Mouse (Mus musculus) urinary bladder, postnatal 14 days (tissue): ENCODE data around the gene Slc5a3.
"Not testable (repeated sequence)": the region's sequence is repeated elsewhere in the genome, so short reads cannot be mapped to it uniquely, and the experiment has no call there.

Source experiments
- DNase-seq: peaks from one replicate; pipeline ENCODE4 v3.0.0; 2021; ENCODE audit warnings: low spot score

The Slc5a3 gene

DNA sequence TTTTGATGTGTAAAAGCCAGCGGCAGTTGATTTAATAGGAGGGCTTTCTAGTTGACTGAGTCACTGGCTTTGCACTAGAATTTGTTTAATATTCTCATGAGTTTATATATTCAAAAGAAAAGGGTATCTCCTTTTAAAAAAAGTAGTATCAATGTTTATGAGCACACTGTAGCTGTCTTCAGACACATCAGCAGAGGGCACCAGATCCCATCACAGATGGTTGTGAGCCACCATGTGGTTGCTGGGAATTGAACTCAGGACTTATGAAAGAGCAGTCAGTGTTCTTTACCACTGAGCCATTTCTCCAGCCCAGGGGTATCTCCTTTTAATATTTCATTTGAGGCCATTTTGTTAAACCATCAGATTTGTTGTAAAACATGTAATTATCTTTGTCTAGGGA lies 4.7 kb downstream of the Slc5a3 start:
- DNase-seq, result no peak

DNA sequence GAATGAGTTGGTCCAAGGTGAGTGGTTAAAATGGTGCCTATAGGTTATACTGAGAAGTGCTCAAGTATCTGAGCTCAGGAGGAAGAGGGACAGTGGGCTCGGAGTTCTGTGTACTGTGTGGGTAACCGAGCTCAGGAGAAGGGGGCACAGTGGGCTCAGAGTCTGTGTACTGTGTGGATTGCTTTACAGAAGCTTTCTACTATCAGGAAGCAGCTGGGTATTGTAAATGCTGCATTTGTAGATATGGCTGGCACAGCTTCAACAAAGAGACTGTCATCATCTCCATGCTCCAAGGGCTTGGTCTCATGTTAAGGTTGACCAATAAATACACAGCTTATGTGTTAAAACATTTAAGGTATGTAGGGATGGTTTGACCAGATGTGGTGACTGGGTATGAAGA lies 6.7 kb downstream of the Slc5a3 start:
- DNase-seq, result no peak

DNA sequence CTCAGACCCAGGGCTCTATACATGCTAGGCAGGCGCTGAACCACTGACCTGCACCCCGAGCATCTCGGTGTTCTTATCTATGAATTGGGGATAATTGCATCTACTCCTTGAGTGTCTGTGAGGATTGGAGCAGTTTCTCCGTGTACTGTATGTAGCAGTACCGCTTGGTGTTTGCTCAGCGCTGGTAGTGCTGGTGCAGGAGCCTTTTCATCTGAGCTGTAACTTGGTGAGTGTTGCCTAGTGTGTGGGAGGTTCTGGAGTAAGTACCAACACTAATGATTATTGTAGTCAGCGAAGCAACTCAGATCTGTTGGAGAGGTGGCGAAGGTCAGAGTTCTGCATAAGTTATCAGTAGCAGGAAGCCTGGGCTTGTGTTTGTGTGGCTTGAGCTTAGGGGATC lies 12.2 kb downstream of the Slc5a3 start:
- DNase-seq, result no peak

DNA sequence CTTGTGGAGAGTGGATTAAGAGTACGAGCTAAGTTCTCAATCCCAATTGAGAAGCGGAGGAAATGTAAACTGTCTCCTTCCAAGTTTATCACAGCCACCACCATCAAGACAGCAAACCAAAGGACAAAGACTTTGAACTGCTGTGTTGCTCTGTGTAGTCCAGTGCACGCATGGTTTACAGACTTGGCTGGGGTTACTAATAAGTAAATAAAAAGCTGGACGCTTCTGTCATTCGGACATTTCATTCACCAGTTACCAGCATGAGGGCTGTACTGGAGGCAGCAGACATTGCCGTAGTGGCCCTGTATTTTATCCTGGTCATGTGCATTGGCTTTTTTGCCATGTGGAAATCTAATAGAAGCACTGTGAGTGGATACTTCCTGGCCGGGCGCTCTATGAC lies 18.7 kb downstream of the Slc5a3 start:
- no peak for DNase-seq

DNA sequence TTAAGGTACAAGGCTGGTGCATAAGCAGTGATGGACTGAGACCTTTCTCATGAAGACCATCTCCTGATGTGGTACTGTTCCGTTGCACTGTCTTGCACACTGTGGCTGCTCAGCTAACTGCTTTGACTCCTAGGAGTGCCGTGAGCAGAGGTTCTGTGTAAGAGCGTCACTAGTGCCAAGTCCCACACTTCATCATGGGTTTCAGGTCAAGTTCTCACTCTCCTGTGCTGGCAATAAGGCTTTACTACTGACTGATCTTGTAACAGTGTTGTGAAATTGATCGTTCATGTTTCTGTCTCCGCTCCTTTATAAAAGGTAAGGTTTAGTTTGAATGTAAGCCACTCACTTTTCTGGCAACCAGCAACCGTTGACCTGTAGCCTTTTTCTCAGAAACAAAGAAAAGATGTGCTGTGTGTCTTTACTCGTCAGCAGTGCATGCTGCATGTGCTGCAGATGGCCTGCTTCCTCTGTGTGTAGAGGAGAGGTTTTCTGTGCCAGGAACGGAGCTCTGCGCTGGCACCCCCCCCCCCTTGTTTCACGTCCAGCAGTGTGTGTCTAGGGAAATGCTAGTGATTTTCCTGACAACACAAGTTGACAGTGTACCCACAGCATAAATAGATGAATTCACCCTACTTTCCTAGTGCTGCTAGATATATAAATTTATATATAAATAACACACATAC lies 25.8 kb downstream of the Slc5a3 start:
- no peak for DNase-seq

DNA sequence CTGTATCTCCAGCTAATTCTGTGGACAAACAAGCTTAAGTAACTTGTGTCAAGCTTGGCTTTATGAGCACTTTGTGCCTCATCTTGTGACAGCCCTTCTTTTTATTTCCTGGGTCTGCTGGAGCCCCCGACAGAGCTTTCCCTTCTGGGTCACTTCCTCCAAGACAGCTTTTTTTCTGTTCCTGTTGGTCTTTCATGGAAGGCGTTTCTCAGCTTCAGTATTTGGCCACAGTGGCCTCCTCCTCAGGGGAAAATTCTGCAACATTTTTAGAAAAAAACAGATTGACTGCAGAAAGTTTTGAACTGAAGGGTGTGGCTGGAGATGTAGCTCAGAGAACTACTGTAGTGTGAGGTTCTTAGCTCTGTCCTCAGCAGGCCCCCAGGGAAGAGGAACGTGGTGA lies 31.1 kb downstream of the Slc5a3 start:
- DNase-seq, result no peak

DNA sequence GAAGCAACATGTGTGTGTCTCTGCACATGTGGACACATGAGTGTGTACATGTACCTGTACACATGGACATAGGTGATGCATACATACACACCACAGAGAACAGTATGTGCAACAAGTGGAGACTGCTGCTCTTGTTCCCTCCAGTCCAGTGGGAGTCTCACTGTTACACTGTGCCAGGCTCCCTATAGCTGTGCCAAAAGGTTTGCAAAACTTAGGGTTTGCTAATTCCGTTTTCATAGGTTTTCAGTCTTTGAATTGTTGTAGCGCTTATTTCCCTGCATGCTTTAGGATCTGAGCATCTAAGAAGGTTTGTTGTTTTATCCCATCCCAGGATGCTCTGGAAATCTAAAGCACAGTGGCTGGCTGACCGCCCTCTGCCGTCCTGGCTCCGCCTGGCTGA lies 33.8 kb downstream of the Slc5a3 start:
- no peak for DNase-seq

DNA sequence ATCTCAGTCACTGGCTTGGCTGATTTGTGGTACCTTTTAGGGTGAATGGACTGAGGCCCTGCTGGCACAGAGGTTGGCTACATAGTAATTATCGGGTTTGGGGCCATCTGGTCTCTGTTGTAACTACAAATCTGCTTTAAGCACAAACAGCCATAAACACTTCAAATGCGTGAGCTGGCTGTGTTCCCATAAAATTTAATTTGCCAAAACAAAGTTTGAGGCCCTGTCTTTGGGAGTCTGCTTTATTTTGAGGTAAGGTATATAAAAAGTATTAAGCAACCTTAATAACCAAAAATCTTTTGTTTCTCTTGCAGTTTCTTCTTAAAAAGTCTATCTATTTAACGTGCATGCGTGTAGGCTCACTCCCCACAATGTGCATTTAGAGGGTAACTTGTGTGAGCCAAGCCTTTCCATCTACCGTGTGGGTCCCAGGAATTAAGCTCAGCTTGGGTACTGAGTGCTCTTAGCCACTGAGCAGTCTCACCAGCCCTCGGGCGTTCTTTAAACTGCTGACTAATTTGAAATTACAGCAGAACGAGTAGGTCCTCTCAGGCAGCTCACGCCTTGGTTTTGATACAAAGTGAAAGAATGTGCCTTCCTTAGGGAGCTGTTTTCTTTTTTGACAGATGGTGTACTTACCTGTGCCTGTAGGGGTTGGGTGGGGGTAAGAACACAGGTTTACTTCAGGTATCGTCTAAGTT lies 40.4 kb downstream of the Slc5a3 start:
- no peak for DNase-seq

DNA sequence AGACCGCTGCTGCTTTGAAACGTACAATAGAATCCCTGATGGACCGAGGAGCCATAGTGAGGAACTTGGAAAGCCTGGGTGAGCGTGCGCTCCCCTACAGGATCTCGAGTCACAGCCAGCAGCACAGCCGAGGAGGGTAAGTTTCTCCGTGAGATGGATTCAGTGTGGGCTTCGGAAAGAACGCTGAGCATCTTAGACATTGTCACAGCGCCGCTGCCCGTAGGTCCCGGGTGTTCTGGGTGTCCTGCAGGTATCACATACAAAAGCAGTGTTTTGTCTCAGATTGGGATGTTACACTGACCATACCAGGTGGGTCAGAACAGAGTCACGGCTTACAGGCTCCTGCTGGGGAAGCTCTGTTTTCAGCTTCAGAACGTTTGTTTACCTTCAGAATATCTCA lies 41.5 kb downstream of the Slc5a3 start:
- no peak for DNase-seq

DNA sequence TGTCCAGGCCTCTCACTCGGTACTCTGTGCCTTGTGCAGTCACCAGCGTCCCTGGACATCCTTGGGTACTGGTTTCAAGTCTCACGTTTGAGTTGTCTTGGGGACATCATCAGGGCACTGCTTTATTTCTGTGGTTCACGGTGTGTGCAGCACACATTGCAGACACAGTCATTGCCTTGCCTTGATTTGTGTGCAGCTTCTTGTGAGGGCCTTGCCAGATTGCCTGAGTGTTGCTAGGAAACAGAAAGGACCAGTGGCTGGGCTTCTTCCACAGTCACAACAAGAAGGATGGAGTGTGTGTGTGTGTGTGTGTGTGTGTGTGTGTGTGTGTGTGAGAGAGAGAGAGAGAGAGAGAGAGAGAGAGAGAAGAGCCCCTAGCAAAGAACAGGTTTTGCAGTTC lies 42.0 kb downstream of the Slc5a3 start:
- DNase-seq, result no peak

DNA sequence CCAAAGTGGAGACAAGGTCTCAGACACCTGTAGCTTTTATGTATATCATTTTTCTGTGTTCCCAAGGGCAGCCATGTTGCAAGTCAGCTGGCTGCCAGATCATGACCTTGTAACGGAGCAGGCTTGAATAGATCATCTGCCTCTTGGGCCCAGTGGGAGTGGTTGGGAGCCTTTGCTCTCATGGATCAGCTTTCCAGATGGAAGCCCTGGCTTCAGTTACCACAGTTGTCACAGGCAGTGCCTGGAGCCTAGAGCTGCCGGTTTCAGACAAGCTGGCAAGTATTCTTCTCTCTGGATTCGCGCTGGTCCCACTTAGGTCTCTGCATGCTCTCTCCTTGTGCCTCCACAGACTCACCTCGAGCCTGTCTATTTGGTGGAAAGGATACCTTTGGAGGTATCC lies 44.0 kb downstream of the Slc5a3 start:
- DNase-seq, result no peak

DNA sequence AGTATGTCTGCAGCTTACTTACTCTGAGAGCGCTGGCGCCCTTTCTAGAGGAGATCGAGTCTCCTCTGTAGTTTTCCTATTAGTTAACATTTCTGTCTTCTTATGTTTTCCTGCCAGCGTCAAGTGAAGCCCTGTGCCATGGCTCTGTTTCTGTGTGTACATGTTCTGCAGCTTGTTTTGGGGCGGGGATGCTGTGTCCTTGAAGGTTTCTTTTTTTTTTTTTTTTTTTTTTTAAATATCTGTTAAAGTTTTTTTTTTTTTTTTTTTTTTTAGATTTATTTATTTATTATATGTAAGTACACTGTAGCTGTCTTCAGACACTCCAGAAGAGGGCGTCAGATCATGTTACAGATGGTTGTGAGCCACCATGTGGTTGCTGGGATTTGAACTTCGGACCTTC lies 44.8 kb downstream of the Slc5a3 start:
- not testable (repeated sequence) for DNase-seq

DNA sequence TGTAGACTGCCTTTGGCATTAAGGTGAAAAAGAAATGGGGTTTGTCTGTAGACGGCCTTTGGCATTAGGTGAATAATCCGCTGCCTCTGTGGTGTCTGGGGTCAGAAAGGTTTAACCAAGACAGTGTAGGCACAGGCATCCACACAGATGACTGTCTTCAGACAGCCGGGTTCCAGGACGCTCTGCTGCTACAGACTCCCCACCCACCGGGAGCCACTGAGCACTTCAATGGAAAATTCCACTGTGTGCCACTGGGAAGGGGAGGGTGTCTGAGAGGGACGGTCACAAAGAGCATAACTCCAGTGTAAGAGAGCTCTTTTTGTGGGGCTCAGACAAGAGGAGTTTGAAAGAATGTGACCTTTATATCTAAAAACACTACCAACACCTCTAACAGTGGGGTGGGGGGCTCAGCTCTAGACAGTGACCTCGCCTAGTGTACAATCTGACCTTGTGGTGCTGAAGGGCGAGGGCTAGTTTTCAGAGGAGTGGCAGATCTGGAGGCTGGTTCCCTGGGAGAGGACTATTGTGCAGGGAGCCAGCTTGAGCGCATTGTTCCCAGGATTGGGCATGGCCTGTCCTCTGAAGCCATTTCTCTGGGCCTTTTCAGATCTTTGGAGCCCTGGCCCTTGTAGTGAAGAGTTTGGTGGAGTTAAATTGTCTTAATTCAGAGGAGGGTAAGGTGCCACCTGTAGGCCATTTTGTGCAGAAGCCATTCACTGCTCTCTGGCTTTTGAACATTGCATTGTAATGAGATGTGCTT lies 45.6 kb downstream of the Slc5a3 start:
- no peak for DNase-seq

DNA sequence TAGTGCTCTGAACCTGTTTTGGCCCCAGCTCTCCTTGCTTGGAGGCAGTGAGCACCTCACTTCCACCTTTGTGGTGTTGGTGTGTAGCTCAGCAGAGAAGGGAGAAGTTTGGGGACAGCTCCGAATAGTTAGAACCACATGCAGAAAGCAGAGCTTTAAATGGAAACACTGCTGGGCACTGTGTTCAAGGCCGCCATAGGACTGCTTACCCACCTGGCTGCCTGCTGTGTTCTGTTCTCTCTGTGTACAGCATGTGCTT lies 46.1 kb downstream of the Slc5a3 start:
- DNase-seq, result no peak

DNA sequence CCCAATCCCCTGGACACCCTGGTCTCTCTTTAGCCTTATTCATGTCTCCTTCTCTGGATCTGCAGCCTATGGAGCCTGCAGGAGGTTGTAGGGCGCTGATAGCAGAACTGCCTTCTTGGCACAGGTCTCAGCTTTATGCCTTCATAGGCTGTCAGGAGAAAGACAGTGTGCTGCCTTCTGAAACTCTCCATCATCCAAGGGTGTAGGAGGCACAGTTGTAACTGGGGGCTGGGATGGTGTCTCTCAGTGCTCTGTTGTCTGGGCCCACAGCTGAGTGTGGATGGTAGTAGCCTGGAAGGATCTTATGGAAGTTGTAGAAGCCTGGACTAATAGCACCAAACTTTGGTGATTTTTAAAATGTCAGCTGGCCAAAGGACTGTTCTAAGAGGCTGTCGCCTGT lies 46.8 kb downstream of the Slc5a3 start:
- no peak for DNase-seq

DNA sequence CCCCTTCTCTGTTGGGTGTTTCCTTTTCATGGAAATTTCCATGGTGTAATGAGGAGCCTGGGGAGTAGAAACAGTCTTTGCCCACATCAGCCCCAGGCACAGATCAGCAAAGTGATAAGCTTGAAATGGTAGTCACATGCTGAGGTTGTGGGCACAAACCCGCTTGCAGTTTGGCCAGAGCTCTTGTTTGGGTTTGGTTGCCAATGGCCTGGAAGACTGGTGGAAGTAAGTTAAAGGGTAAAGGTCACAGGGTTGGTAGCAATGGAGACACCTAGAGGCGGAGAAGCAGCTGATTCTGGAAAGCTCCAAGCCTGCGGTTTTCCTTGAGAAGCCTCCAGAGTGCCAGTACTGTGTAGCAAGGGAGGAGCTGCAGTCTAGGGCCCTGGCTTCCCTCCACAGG lies 47.5 kb downstream of the Slc5a3 start:
- DNase-seq, result no peak

DNA sequence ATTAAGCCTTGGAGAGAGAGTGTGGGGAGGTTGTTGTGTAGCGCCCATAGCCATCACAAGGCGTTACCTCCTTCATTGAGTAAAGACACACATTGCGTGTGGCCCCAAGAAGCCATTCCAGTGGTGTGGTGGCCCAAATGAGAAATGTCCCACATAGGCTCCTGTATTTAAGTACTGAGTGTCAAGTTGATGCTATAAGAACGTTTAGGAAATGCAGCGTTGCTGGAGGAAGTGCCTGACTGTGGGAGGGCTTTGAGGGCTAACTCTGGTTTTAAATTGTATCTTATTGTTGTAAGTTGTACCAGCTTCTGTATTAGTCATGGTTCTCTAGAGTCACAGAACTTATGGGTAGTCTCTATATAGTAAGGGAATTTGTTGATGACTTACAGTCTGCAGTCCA lies 49.2 kb downstream of the Slc5a3 start:
- DNase-seq, result no peak

DNA sequence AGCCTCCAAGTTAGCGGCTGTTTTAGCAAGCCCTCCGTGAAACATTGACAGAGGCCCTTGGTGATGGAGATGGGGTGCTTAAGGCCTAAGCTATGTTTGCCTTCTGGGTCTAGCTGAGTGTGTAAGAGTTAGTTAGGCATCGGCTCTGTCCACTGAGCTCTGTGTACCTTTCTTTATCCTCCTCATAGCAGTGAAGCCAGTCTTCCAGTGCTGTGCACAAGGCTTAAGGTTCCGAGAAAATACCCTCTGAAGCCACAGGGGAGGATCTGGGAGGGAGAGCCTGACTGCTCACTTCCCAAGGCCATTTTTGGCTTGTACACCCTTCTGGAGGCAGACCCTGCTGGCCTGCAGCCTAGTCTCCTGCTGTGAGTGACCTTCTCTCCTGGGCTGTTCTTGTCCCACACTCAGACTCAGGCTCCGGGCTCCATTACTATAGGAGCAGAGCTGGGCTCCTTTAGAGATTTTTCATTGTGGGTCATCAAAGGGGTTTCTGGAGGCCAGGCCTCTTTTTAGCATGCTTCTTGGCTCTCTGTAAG lies 56.7 kb downstream of the Slc5a3 start:
- DNase-seq, result no peak

DNA sequence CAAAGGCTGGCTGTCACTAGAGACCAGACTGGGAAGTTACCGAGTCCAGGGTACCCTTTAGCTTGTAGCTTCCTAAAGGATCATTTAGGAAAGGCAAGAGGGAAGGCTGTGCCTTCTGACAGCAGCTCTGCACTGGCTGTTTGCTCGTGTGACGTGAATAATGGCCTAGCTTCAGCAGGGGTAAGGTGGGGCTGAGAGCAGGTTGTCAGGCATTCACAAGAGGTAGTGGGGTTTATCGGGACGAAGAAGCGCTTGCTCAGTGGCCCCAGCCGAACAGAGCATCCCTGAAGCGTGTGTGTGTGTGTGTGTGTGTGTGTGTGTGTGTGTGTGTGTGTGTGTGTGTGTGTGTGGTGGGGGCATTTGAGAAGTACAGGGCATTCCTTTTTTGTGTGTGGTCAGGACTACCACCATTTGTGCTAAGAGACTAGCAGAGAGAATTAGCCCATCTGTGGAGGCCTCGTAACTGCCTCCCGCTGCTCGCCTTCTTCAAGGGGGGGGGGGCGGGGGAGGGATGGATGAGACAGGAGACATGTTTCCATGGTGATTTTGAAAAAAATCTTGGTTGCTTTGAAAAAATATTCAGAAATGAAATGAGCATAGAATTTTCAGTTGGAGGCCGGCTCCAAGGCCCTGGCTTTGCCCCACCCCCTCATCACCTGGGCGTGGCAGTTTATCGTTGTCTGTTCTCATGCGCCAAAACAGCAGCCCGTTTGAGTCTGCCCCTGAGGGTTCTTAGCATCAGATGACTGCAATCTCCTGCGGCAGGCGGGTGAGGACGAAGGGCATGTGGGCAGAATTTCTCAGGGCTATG lies 57.7 kb downstream of the Slc5a3 start:
- DNase-seq, result peak; percentile 26

DNA sequence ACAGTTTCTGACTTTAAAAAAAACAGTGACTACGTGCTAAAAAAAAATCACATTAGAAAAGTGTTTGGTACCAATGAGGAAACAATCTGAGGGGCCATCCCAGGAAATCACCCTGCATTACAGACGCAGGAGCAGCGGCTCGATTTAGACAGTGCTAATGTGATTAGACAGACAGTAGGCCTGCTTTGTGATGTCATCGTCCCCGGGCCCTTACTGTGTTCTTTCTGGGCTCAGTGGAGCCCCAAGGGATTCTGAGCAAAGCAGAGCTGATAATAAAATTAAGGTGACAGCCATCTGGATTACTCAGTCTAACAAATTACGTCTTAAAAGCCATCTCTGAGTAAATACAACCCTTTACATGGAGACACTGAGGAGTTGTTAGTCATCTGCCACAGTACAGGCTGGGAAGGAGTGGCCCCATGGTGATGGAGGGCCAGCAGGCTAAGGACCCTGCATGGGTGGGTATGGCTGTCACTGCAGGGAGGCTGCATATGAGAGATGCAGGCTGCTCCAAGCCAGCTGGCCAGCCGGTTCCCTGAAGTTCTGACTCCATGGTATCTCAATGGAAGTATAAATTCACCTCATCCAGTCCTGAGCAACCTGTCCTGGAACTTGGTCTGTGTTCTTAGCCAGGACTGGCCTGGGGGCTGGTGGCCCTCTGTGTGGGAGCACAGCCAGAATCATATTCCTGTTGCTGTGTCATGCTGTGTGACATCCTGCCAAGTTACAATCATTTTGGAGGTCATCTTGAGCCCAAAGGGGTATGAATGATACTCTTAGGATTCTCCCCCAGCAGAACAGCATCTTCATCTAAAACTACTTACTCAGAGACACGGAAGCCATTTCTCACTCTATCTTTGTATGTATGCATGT lies 59.5 kb downstream of the Slc5a3 start:
- no peak for DNase-seq

DNA sequence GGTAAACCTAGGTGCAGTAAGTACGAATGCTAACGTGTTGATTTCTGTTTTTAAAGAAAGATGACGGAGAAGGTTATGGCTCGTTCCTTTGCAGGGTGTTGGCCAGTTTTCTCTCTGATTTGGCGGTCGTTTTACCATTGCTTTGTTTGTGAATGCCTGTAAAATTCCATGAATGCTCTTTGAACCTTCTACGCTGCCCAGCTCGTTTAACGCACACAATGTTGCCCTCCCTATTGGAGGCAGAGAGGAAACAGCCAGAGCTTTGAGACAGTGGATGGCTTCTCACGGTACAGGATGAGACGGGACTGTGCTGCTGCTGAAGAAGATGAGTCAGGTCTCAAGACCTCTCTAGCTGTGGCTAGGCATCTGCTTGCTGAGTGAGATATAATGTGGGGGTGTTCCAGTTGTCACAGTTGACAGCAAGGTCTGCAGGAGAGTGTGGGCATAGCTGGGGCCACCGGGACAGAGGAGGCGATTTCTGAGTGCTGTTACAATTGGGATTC lies 60.9 kb downstream of the Slc5a3 start:
- no peak for DNase-seq
